Mouse (Mus musculus) left cerebral cortex, postnatal 10 days (tissue): ENCODE data around the gene Gpr176. TPM values are rescaled to one million over a fixed set of nuclear protein-coding genes. Genes with fewer than 3 reads are reported as not detected.
A peak's percentile ranks its signal among the peaks of the same experiment; 100 is the strongest.

Experiments used
- DNase-seq, 2 experiments: peaks; one replicate each; pipeline ENCODE4 v3.0.0; 2021 to 2022; ENCODE audit warnings: low spot score in 2 of 2, mixed read lengths in 1 of 2; ENCODE audit errors: extremely low spot score in 1 of 2
- intact Hi-C: fragments of 180-260 bp; cut with DNase I; formaldehyde crosslinking; loops from one replicate; pipeline ENCODE4 v1.15.1; 2025
- total RNA-seq, 2 experiments: library from RNA; stranded (reverse); gene quantifications; 2 replicates each; pipeline ENCODE4 v1.2.3; 2021

Gpr176 gene
- total RNA-seq, 2 experiments from 2014 or later: 11.8 to 12.5 TPM

- intact Hi-C loops: loop anchor here (10.0 kb wide), 1 partner anchor 115 kb away; no protein-coding TSS in a partner anchor
These were observed 6.5 kb upstream of the Gpr176 start for GRCm38 (mm10) chr2:118379756-118380155.

GRCm38 (mm10) chr2:118375931-118376330 is 2.7 kb upstream of the Gpr176 start:
- no peak for DNase-seq
- intact Hi-C loops: loop anchor here (10.0 kb wide), 1 partner anchor 111 kb away; no protein-coding TSS in a partner anchor

More at GRCm38 (mm10) chr2:118379756-118380155, 6.5 kb upstream of the Gpr176 start:
- DNase-seq: no peak

GRCm38 (mm10) chr2:118375522-118375921 is 2.3 kb upstream of the Gpr176 start:
- DNase-seq: no peak
- intact Hi-C loops: loop anchor here (10.0 kb wide), 1 partner anchor 111 kb away; no protein-coding TSS in a partner anchor

GRCm38 (mm10) chr2:118373572-118374279 is 507 bp upstream of the Gpr176 start:
- intact Hi-C loops: loop anchor here (10.0 kb wide), 1 partner anchor 109 kb away; no protein-coding TSS in a partner anchor
- DNase-seq: peak; percentile 84 to 93

GRCm38 (mm10) chr2:118372561-118372900 is 688 bp downstream of the Gpr176 start:
- intact Hi-C loops: loop anchor here (10.0 kb wide), 1 partner anchor 108 kb away; no protein-coding TSS in a partner anchor
- DNase-seq: no peak

- no peak for DNase-seq
- intact Hi-C loops: loop anchor here (10.0 kb wide), 1 partner anchor 107 kb away; no protein-coding TSS in a partner anchor
These were observed 1.4 kb downstream of the Gpr176 start for GRCm38 (mm10) chr2:118371841-118372240.

- intact Hi-C loops: no loop called here
- no peak for DNase-seq
These were observed 18.0 kb downstream of the Gpr176 start for GRCm38 (mm10) chr2:118355138-118355719.

- no peak for DNase-seq
- intact Hi-C loops: no loop called here
These were observed 19.3 kb downstream of the Gpr176 start for GRCm38 (mm10) chr2:118353916-118354403.

- intact Hi-C loops: no loop called here
- DNase-seq: no peak
These were observed 19.7 kb downstream of the Gpr176 start for GRCm38 (mm10) chr2:118353498-118353897.

GRCm38 (mm10) chr2:118345535-118345934 is 27.7 kb downstream of the Gpr176 start:
- no peak for DNase-seq
- intact Hi-C loops: no loop called here

GRCm38 (mm10) chr2:118343897-118344296 is 29.3 kb downstream of the Gpr176 start:
- no peak for DNase-seq

GRCm38 (mm10) chr2:118341295-118341694 is 31.9 kb downstream of the Gpr176 start:
- intact Hi-C loops: no loop called here
- no peak for DNase-seq

More at GRCm38 (mm10) chr2:118343897-118344296, 29.3 kb downstream of the Gpr176 start:
- intact Hi-C loops: no loop called here

- no peak for DNase-seq
- intact Hi-C loops: loop anchor here (5.0 kb wide), 1 partner anchor 69 kb away; no protein-coding TSS in a partner anchor
These were observed 37.1 kb downstream of the Gpr176 start for GRCm38 (mm10) chr2:118336084-118336483.

GRCm38 (mm10) chr2:118322663-118323062 is 50.6 kb downstream of the Gpr176 start:
- intact Hi-C loops: no loop called here
- no peak for DNase-seq

- no peak for DNase-seq
- intact Hi-C loops: no loop called here
These were observed 51.4 kb downstream of the Gpr176 start for GRCm38 (mm10) chr2:118321804-118322203.

GRCm38 (mm10) chr2:118321094-118321493 is 52.1 kb downstream of the Gpr176 start:
- DNase-seq: no peak
- intact Hi-C loops: no loop called here

- intact Hi-C loops: no loop called here
- DNase-seq: no peak
These were observed 52.7 kb downstream of the Gpr176 start for GRCm38 (mm10) chr2:118320519-118320918.

GRCm38 (mm10) chr2:118319176-118319575 is 54.0 kb downstream of the Gpr176 start:
- no peak for DNase-seq
- intact Hi-C loops: no loop called here

- intact Hi-C loops: no loop called here
- no peak for DNase-seq
These were observed 56.3 kb downstream of the Gpr176 start for GRCm38 (mm10) chr2:118316939-118317338.
